8 mouse cellular contexts compared by ENCODE assay signal in genomic region chr14:101482270-101482669, GRCm38 (mm10).
DNase-seq lines count a peak whose midpoint lies in the region; ATAC-seq lines count a peak whose summit lies in the region.

No protein-coding gene starts in this region.

- no peaks in the 10 kb centered on the region for H3K9me3 ChIP-seq in limb, embryonic 11.5 days (ENCODE audit: control insufficient read depth, low read length)
- H3K9me3 ChIP-seq in limb, embryonic 10.5 days (replicated peaks), result no peaks in the 10 kb centered on the region

- peaks cover 5% of the 10 kb centered on the region; the same call in 1 of the 2 replicates for H3K4me1 ChIP-seq in limb, embryonic 11.5 days (ENCODE audit: control insufficient read depth, insufficient read depth, low read length)
- peaks cover 17% of the 10 kb centered on the region for H3K4me1 ChIP-seq in limb, embryonic 10.5 days

- H3K4me2 ChIP-seq in limb, embryonic 11.5 days (ENCODE audit: low read depth, severe bottlenecking), result no peak overlapping the region

- 37% methylated on average over 4 of the region's 4 CpGs for WGBS in limb, embryonic 11.5 days
- WGBS in limb, embryonic 10.5 days, result 42% methylated on average over 4 of the region's 4 CpGs

- no peak overlapping the region for H3K9ac ChIP-seq in limb, embryonic 11.5 days (ENCODE audit: low read length)

- no peaks in the 10 kb centered on the region for H3K36me3 ChIP-seq in limb, embryonic 11.5 days (ENCODE audit: control insufficient read depth, insufficient read depth, low read length)
- no peaks in the 10 kb centered on the region for H3K36me3 ChIP-seq in limb, embryonic 10.5 days

- DNase-seq in adrenal gland, adult (ENCODE audit: inconsistent age in 2 of 2, low spot score in 1 of 2), result peak; percentile 46 to 85
- DNase-seq in adrenal gland, adult 8-10 months, result no peak
- DNase-seq in limb, embryonic 11.5 days (ENCODE audit: low spot score), result peak; percentile 55
- no peak for DNase-seq in limb, embryonic 10.5 days (ENCODE audit: low spot score)
- peak; percentile 64 for DNase-seq in adrenal gland, postnatal 10 days
- DNase-seq in induced T-regulatory cell, adult 2 months (ENCODE audit: low read depth), result peak; percentile 79
- peak; percentile 48 to 54 for DNase-seq in thymus, postnatal 36 days

- no peak overlapping the region for H3K27ac ChIP-seq in limb, embryonic 11.5 days (replicated peaks; ENCODE audit: low read depth, low read length)
- H3K27ac ChIP-seq in limb, embryonic 10.5 days, result no peak overlapping the region

- H3K27me3 ChIP-seq in limb, embryonic 11.5 days (ENCODE audit: control insufficient read depth, insufficient read depth, low read length), result no peaks in the 10 kb centered on the region
- no peaks in the 10 kb centered on the region for H3K27me3 ChIP-seq in limb, embryonic 10.5 days (ENCODE audit: low read depth, poor library complexity, severe bottlenecking)

- no peak overlapping the region for H3K4me3 ChIP-seq in limb, embryonic 11.5 days (ENCODE audit: low read depth, low read length)
- no peak overlapping the region for H3K4me3 ChIP-seq in limb, embryonic 10.5 days

- ATAC-seq in limb, embryonic 11.5 days (ENCODE audit: insufficient number of reproducible peaks, low FRiP score, low TSS enrichment, low read depth), result no peak
- ATAC-seq in erythroid progenitor cell, adult 5-6 weeks (replicated peaks; ENCODE audit: low FRiP score, poor library complexity, severe bottlenecking), result no peak

Comparison
In these comparisons a context has a peak if more than half of its experiments do, and no peak if none do; other contexts are left out.
1. DNase-seq: peak in adrenal gland, adult (2 of 2), limb, embryonic 11.5 days (single experiment), adrenal gland, postnatal 10 days (single experiment), induced T-regulatory cell, adult 2 months (single experiment) and thymus, postnatal 36 days (2 of 2); none in adrenal gland, adult 8-10 months (single experiment) and limb, embryonic 10.5 days (single experiment).